Mouse (Mus musculus): ENCODE results near the gene Igfbp7.

DNA sequence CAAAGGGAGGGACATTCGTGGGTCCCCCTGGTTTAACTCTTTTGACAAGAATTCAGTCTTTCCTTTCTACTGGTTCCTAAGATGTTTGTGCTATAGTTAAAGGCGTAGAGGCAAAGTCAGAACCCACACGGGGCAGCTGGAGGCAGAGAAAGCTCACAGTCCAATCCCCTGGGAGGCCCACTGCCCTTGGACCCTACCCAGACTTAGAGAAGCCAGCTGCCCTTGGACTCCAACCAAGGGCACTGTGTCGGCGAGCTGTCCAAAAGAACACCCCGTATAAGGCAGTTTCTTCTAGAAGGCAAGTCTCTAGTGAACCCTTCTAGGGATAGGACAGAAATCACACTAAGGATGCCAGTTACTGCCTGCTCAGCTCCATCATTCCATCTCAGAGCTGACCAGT lies 7.0 kb downstream of the Igfbp7 start:
- TF ChIP-seq CTCF (IDR thresholded peaks at IDR 0.05; ENCODE audit: borderline replicate concordance, insufficient read depth, low read length) (no peak), POLR2A (IDR thresholded peaks at IDR 0.05; ENCODE audit: low read depth, low read length) (no peak)
